Comparison of ENCODE assay signal across 9 mouse cellular contexts in genomic region chr4:152257070-152257469, GRCm38 (mm10). TPM values are rescaled to one million over a fixed set of nuclear protein-coding genes. Genes with fewer than 3 reads are reported as not detected.
A peak's percentile ranks its signal among the peaks of the same experiment; 100 is the strongest.
DNase-seq lines count a peak whose midpoint lies in the region; ATAC-seq lines count a peak whose summit lies in the region.
"Had no signal": no experiment of that assay in that cellular context is flagged by ENCODE, and none has a peak within 500 bp of the region (broad histone marks: within the 10 kb centered on the region; RNA-seq: fewer than 3 reads in every experiment).

No protein-coding gene starts in this region.

- 26% methylated on average over 6 of the region's 6 CpGs for WGBS in lung, embryonic 16.5 days

- H3K36me3 ChIP-seq in lung, embryonic 16.5 days (ENCODE audit: control insufficient read depth, insufficient read depth, low read length) = no peaks in the 10 kb centered on the region; the same call in 1 of the 2 replicates

- H3K4me1 ChIP-seq in lung, embryonic 16.5 days (replicated peaks; ENCODE audit: control insufficient read depth, insufficient read depth, low read length) = no peaks in the 10 kb centered on the region; the same call in 1 of the 2 replicates

- H3K9ac ChIP-seq in lung, embryonic 16.5 days (ENCODE audit: low read length) = no peak overlapping the region

- H3K4me3 ChIP-seq in lung, embryonic 16.5 days (ENCODE audit: low read length) = no peak overlapping the region
- H3K4me3 ChIP-seq: erythroblast, embryonic 14.5 days had no signal

- no peak overlapping the region for H3K4me2 ChIP-seq in lung, embryonic 16.5 days (ENCODE audit: low read depth, low read length)

- DNase-seq in frontal cortex, postnatal 25 days (ENCODE audit: low spot score in 2 of 2) = no peak
- DNase-seq in brain, adult 2 months (ENCODE audit: low read depth, low spot score) = peak; percentile 92
- peak; percentile 73 to 81 for DNase-seq in frontal cortex, postnatal 36 days (ENCODE audit: low spot score in 2 of 2)
- peak; percentile 81 for DNase-seq in layer of hippocampus, adult 11-12 months (ENCODE audit: low spot score)
- DNase-seq in telencephalon, adult 2 months (ENCODE audit: low read depth, low spot score) = peak; percentile 73
- DNase-seq in ovary, postnatal 10 days (ENCODE audit: low spot score) = no peak

- no peaks in the 10 kb centered on the region for H3K27me3 ChIP-seq in lung, embryonic 16.5 days (ENCODE audit: control insufficient read depth, insufficient read depth, low read depth, low read length)

- no peaks in the 10 kb centered on the region for H3K9me3 ChIP-seq in lung, embryonic 16.5 days (ENCODE audit: control insufficient read depth, low read length)

- ATAC-seq in frontal cortex, adult (ENCODE audit: low TSS enrichment) = peak; percentile 56
- peak; percentile 77 for ATAC-seq in lung, embryonic 16.5 days (ENCODE audit: low read depth)

- 0 out of 2 replicates have a peak overlapping the region, but pooled peaks have one; percentile 1 for H3K27ac ChIP-seq in lung, embryonic 16.5 days (ENCODE audit: low read length)

RNA-seq across cellular contexts. Expression of gene Gpr153, which starts 17.0 kb away (rescaled TPM):
- 8.3 and 8.5 TPM in 2 replicates for polyA plus RNA-seq in lung, embryonic 16.5 days (2015; fragmentation: Nextera tagmentation; extraction: Ambion mirVana)
- polyA plus RNA-seq: erythroblast, embryonic 14.5 days had no signal

RNA-seq across cellular contexts. Expression of gene Hes3, which starts 34.4 kb away (rescaled TPM):
- not detected in 2 replicates for polyA plus RNA-seq in lung, embryonic 16.5 days (2015; fragmentation: Nextera tagmentation; extraction: Ambion mirVana)
- polyA plus RNA-seq: erythroblast, embryonic 14.5 days had no signal

RNA-seq across cellular contexts. Expression of gene Icmt, which starts 40.0 kb away (rescaled TPM):
- polyA plus RNA-seq in lung, embryonic 16.5 days (2015; fragmentation: Nextera tagmentation; extraction: Ambion mirVana) = 21.7 and 24.0 TPM in 2 replicates

Comparison
In these comparisons a context has a peak if more than half of its experiments do, and no peak if none do; other contexts are left out.
1. DNase-seq: peak in brain, adult 2 months (single experiment), frontal cortex, postnatal 36 days (2 of 2), layer of hippocampus, adult 11-12 months (single experiment) and telencephalon, adult 2 months (single experiment); none in frontal cortex, postnatal 25 days (0 of 2) and ovary, postnatal 10 days (single experiment).